Mouse (Mus musculus): ENCODE results near the gene Padi6.

DNA sequence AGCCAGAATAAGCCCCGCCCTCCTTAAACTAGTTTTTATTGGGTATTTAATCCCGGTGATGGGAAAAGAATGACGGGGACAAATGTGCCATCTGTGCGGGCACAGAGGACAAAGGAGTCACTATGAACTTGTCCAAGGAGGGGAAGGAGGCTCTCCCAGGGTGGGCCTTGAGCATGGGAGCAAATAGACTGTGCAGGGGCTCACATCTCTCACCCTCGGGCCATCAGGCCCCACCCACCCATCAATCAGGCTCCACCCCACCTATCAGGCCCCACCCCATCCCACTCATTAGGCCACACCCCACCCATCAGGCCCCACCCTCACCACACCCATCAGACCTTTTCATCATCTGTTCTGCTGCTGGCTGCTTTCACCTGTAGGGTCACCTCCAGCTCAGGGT, 26.5 kb upstream of the Padi6 start:
- TF ChIP-seq GATA1 (IDR thresholded peaks at IDR 0.05; ENCODE audit: low read length) (no peak), TAL1 (IDR thresholded peaks at IDR 0.05; ENCODE audit: low read length) (no peak)

All from erythroblast, embryonic 14.5 days (primary cell).